Mouse (Mus musculus) kidney, postnatal 0 days (tissue): ENCODE results near the gene Npy4r. TPM values are rescaled to one million over a fixed set of nuclear protein-coding genes. Genes with fewer than 3 reads are reported as not detected.
A peak's percentile ranks its signal among the peaks of the same experiment; 100 is the strongest.

Experiments used
- ATAC-seq: fragments of 200-750 bp; cut with Nextera tagmentation; replicated peaks from 2 replicates; pipeline ENCODE4 v1.8.0; 2017; ENCODE audit warnings: low read depth, moderate number of reproducible peaks, moderate TSS enrichment, moderate library complexity; ENCODE audit not compliant: low FRiP score
- DNase-seq: peaks from one replicate; pipeline ENCODE4 v3.0.0-alpha.2; 2016; ENCODE audit warnings: low spot score
- H3K27ac ChIP-seq: fragments of 300-500 bp; sonication (generic); 2 replicates; pipeline ENCODE4 v1.5.1; 2014; ENCODE audit warnings: mild to moderate bottlenecking
- H3K27me3 ChIP-seq: fragments of 300-500 bp; sonication (generic); 2 replicates; pipeline ENCODE4 v1.6.1; 2014; ENCODE audit warnings: low read length, mixed read lengths; ENCODE audit not compliant: insufficient read depth
- H3K36me3 ChIP-seq: fragments of 300-500 bp; sonication (generic); 2 replicates; pipeline ENCODE4 v1.6.1; 2014; ENCODE audit warnings: low read length, mixed read lengths; ENCODE audit not compliant: insufficient read depth
- H3K4me1 ChIP-seq: fragments of 300-500 bp; sonication (generic); replicated peaks from 2 replicates; pipeline ENCODE4 v1.6.1; 2014; ENCODE audit warnings: antibody characterized with exemption, low read length, mixed read lengths; ENCODE audit not compliant: insufficient read depth
- H3K4me2 ChIP-seq: fragments of 300-500 bp; sonication (generic); 2 replicates; pipeline ENCODE4 v1.6.1; 2014; ENCODE audit warnings: mild to moderate bottlenecking, low read length, moderate library complexity, mixed read lengths
- H3K4me3 ChIP-seq: fragments of 300-500 bp; sonication (generic); replicated peaks from 2 replicates; pipeline ENCODE4 v1.5.1; 2014; ENCODE audit warnings: low read depth, low read length
- H3K9ac ChIP-seq: fragments of 300-500 bp; sonication (generic); 2 replicates; pipeline ENCODE4 v1.6.1; 2014; ENCODE audit warnings: low read depth, low read length
- H3K9me3 ChIP-seq: fragments of 300-500 bp; sonication (generic); replicated peaks from 2 replicates; pipeline ENCODE4 v1.6.1; 2016; ENCODE audit warnings: low read length, inconsistent platforms, mixed read lengths
- CTCF ChIP-seq: IDR thresholded peaks from 2 replicates; pipeline ENCODE4 v1.5.1; 2016; ENCODE audit warnings: antibody characterized with exemption, low read depth, mild to moderate bottlenecking, moderate library complexity
- WGBS: fragments of 180-500 bp; shearing (Covaris S2); extraction: QIAGEN DNeasy Blood & Tissue Kit; methylation state at CpG from one replicate; pipeline ENCODE4 v1.1.7; 2014; 5-methylcytosine and 5-hydroxymethylcytosine counted together
- polyA plus RNA-seq: library from polyadenylated mRNA; unstranded; fragments of >200 nt; fragmentation: Nextera tagmentation; extraction: Ambion mirVana; gene quantifications from 2 replicates; pipeline ENCODE4 v1.2.1, GENCODE M21; 2015

The Npy4r gene
- polyA plus RNA-seq, 1 experiment from 2014 or later: 0.09 TPM

DNA sequence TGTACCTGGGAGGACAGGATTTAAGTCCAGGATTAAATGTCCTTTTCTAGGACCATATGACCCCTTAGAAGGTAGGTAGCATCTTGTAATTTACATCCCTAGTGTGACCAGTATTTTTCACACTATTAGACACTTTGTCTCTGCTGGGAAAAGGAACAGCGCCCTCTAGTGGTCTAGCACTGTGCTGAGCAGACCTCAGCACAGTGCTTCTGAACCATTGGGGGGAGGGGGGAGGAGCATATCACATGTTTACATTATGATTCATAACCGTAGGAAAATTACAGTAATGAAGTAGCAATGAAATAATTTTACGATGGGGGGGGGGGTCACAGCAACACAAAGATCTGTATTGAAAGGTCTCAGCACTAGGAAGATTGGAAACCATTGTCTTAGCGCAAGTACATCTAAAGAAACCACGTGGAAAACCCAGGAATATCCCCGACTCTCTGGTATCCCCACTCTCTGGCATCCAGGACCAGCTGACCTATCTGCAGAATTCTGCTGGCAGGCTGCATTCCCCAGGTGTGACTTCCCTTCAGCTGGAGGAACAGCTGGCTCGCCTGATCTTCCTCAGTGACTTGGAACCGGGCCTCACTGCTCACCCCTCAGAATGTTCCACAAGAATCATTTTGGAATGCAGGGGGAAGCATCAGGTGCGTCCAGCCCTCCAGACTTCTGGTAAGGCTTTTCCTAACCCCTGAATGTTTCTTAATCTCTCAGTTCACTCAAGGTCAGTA is 2.5 kb upstream of the Npy4r start:
- Histone ChIP-seq H3K4me2 (no peak overlapping the region), H3K4me3 (no peak overlapping the region), H3K9ac (no peak overlapping the region), H3K27ac (no peak overlapping the region), H3K27me3 (no peaks in the 10 kb centered on the region), H3K4me1 (no peaks in the 10 kb centered on the region; the same call in 1 of the 2 replicates), H3K9me3 (no peaks in the 10 kb centered on the region), H3K36me3 (no peaks in the 10 kb centered on the region)
- 37% methylated on average over 9 of the region's 9 CpGs for WGBS
- ATAC-seq (peak; percentile 67), DNase-seq (peak; percentile 87)
- TF ChIP-seq CTCF: peak; percentile 82

DNA sequence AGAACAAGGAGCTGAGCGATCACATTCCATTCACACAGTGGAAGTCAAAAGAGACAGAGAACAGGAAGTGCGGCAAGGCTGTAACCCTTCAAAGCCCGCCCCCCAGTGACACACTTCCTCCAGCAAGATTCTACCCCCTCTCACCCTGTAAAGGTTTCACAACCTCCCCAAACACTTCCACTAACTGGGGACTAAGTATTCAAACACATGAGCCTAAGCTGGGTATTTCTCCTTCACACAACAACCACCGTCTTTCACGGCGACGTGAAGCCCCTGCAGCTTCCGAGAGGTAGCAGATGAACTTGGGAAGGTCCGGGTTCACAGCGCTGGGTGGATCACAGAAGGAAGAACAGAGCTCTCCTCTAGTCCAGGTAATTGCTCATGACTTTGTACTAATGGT is 9.4 kb downstream of the Npy4r start:
- Histone ChIP-seq H3K36me3 (no peaks in the 10 kb centered on the region), H3K27ac (no peak overlapping the region), H3K4me2 (no peak overlapping the region), H3K4me1 (no peaks in the 10 kb centered on the region), H3K9ac (no peak overlapping the region), H3K9me3 (no peaks in the 10 kb centered on the region), H3K4me3 (no peak overlapping the region), H3K27me3 (no peaks in the 10 kb centered on the region)
- no peak for TF ChIP-seq CTCF
- 91% methylated on average over 10 of the region's 10 CpGs for WGBS
- DNase-seq: no peak
- ATAC-seq: no peak

DNA sequence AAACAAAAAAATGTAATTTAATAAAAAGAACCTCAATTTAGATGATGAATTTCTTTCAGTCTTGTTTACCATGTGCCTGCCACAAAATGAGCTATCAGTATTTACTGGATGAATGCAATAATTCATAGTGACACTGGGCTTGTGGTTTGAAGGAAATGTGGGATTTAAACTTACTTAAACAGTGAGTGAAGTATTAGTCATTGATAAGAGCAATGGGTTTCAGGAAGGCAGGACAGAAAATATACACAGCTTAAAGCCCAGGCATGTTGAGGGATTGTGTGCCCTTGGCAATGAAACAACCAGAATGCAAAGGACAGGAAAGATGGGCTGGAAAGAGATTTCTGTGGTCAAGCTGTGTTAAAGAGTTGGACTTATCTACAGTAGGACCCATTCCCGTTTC is 10.0 kb downstream of the Npy4r start:
- H3K4me2 ChIP-seq: no peak overlapping the region
- H3K27me3 ChIP-seq: no peaks in the 10 kb centered on the region
- ATAC-seq (no peak), DNase-seq (no peak)
- no peak overlapping the region for H3K27ac ChIP-seq
- H3K4me1 ChIP-seq: no peaks in the 10 kb centered on the region
- H3K9me3 ChIP-seq: no peaks in the 10 kb centered on the region
- TF ChIP-seq CTCF: no peak
- 67% methylated on average over 1 of the region's 1 CpGs for WGBS
- H3K36me3 ChIP-seq: no peaks in the 10 kb centered on the region
- H3K4me3 ChIP-seq: no peak overlapping the region
- H3K9ac ChIP-seq: no peak overlapping the region

DNA sequence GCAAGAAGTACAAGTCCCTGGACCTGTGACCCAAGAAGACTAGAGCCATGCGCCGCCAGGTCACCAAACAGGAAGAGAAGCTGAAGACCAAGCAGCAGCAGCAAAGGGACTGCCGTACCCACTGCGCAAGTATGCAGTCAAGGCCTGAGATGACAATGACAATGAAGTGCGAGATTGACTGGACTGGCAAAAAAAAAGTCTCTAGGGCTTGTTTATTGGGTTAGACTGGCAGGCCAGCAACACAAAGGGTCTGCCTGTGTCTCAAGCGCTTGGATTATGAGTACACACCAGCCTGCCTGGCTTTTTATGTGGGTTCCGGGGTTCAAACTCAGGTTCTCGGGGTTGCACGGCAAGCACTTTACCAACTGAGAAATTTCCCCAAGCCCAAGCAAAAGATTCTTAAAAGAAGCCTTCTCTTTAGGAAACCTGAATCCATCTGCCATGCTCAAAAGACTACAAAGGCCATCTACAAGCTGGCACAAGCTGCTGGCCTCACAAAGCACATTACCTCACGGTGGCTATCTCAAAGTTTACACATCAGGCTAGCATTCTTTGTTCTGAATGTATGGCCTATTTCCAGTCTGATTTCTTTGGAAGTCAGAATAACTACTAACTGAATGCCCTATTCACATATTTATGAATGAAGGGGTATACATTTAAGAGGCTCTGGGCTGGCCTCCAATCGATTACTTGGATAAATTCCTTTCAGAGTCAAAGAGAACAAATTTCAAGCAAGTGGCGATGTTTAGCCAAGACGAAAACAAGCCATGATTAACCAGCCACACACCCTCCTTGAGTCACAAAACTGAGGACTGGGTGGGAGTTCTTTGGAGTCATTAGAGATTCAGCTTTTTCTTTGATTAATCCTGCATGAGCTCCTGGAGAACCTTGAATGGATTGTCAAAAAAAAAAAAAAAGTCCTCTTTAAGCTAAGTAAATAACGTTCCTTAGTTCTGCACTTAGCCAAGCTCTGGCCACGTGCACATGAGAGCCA is 12.3 kb downstream of the Npy4r start:
- Histone ChIP-seq H3K9ac (no peak overlapping the region), H3K9me3 (no peaks in the 10 kb centered on the region), H3K27ac (no peak overlapping the region), H3K27me3 (no peaks in the 10 kb centered on the region), H3K36me3 (no peaks in the 10 kb centered on the region), H3K4me2 (no peak overlapping the region), H3K4me3 (no peak overlapping the region), H3K4me1 (no peaks in the 10 kb centered on the region)
- DNase-seq (no peak), ATAC-seq (no peak)
- WGBS: 88% methylated on average over 15 of the region's 15 CpGs
- TF ChIP-seq CTCF: no peak

DNA sequence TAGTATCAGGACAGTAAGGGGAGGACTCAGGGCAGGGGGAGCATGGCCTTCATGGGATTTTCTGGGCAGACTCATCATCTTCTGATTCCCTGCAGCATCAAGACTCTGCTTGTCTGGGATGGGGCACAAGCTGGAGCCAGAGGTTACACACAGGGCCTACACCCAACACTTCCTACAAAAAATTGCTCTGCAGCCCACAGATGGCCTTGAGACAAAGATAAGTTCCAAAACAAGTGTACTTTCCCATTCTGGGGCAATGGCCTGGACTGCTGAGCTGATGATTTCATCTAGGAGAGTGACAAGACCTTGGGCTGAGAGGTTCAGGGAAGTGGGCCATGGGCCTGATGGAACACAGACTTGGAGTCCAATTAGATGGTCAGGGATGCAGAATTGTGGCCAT is 16.9 kb downstream of the Npy4r start:
- Histone ChIP-seq H3K4me1 (no peaks in the 10 kb centered on the region), H3K9ac (no peak overlapping the region), H3K27me3 (no peaks in the 10 kb centered on the region), H3K4me3 (no peak overlapping the region), H3K36me3 (no peaks in the 10 kb centered on the region), H3K27ac (no peak overlapping the region), H3K9me3 (no peaks in the 10 kb centered on the region), H3K4me2 (no peak overlapping the region)
- TF ChIP-seq CTCF: no peak
- no peak for DNase-seq
- ATAC-seq: no peak

DNA sequence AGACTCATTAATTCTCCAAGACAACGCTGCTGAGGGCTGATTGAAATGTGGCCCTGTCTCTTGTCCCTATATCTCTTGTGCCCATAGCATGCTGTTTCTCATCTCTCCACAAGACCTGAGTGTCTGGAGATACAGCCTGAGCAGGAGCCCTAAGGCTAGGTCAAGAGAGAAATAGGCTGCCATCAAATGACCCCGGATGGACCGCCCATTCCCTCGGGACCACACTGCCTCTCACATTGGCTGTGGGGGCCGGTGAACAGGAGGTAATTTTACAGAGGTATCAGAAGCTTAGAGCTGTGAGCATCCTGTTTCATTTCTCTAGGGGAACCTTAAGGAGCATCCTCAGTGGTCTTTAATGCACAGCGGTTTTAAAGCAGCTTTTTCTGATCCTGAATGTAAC is 21.1 kb downstream of the Npy4r start:
- no peak for TF ChIP-seq CTCF
- no peak for ATAC-seq
- 47% methylated on average over 6 of the region's 6 CpGs for WGBS

More for the DNA sequence above, 21.1 kb downstream of the Npy4r start:
- Histone ChIP-seq H3K9me3 (no peaks in the 10 kb centered on the region), H3K4me3 (no peak overlapping the region), H3K27me3 (no peaks in the 10 kb centered on the region), H3K4me2 (no peak overlapping the region), H3K36me3 (no peaks in the 10 kb centered on the region), H3K27ac (no peak overlapping the region), H3K9ac (no peak overlapping the region), H3K4me1 (no peaks in the 10 kb centered on the region)
- DNase-seq: no peak
